Mouse (Mus musculus) naive thymus-derived CD4-positive, alpha-beta T cell, adult 5 months (primary cell): ENCODE measurements around the gene Cacfd1. TPM values are rescaled to one million over a fixed set of nuclear protein-coding genes. Genes with fewer than 3 reads are reported as not detected.

Experiments
- polyA plus RNA-seq: library from polyadenylated mRNA; unstranded; fragments of 100-300 nt; shearing (Covaris generic); gene quantifications from one replicate; pipeline ENCODE4 v1.2.1, GENCODE M21; 2017

Gene Cacfd1
- 25.2 TPM for polyA plus RNA-seq

GRCm38 (mm10) chr2:27009714-27010244 is at the start of gene Cacfd1:
Gene Cacfd1 (plus strand): TSS chr2:27009926.

GRCm38 (mm10) chr2:26963923-26964723 is 45.6 kb upstream of the Cacfd1 start, which contains the start of gene Rexo4:
Gene Rexo4 (minus strand): TSS chr2:26964386.

GRCm38 (mm10) chr2:26973116-26973515 is 36.6 kb upstream of the Cacfd1 start, which contains the start of gene Adamts13:
Gene Adamts13 (plus strand): TSS chr2:26973416.

GRCm38 (mm10) chr2:27027618-27028436 is 18.1 kb downstream of the Cacfd1 start, which contains the start of gene Slc2a6:
Gene Slc2a6 (minus strand): TSS chr2:27027998.

Other genes starting within 250 kb of the Cacfd1 start
- not detected for gene Abo, start 144.9 kb upstream of the Cacfd1 start, polyA plus RNA-seq
- 40.1 TPM for gene Surf6, start 107.0 kb upstream of the Cacfd1 start, polyA plus RNA-seq
- 19.7 TPM for gene Med22, start 99.2 kb upstream of the Cacfd1 start, polyA plus RNA-seq
- gene Rpl7a, start 99.2 kb upstream of the Cacfd1 start, polyA plus RNA-seq, result 329 TPM
- gene Surf2, start 93.6 kb upstream of the Cacfd1 start, polyA plus RNA-seq, result 81.8 TPM
- 60.7 TPM for gene Surf1, start 93.4 kb upstream of the Cacfd1 start, polyA plus RNA-seq
- 132 TPM for gene Surf4, start 76.0 kb upstream of the Cacfd1 start, polyA plus RNA-seq
- 0.16 TPM for gene Stkld1, start 75.9 kb upstream of the Cacfd1 start, polyA plus RNA-seq
- gene Rexo4, start 45.5 kb upstream of the Cacfd1 start, polyA plus RNA-seq, result 54.8 TPM
- gene Adamts13, start 36.5 kb upstream of the Cacfd1 start, polyA plus RNA-seq, result not detected
- gene Slc2a6, start 18.1 kb downstream of the Cacfd1 start, polyA plus RNA-seq, result not detected
- not detected for gene Mymk, start 62.3 kb downstream of the Cacfd1 start, polyA plus RNA-seq
- 0.09 TPM for gene Adamtsl2, start 69.5 kb downstream of the Cacfd1 start, polyA plus RNA-seq
- gene Fam163b, start 132.6 kb downstream of the Cacfd1 start, polyA plus RNA-seq, result not detected
- gene Dbh, start 155.3 kb downstream of the Cacfd1 start, polyA plus RNA-seq, result not detected
- 0.12 TPM for gene Sardh, start 238.4 kb downstream of the Cacfd1 start, polyA plus RNA-seq